Mouse (Mus musculus): ENCODE measurements around the gene Fga.

- TF ChIP-seq EP300 (IDR thresholded peaks at IDR 0.05; ENCODE audit: insufficient read depth, low read depth, low read length) (no peak), CTCF (IDR thresholded peaks at IDR 0.05) (no peak), POLR2A (IDR thresholded peaks at IDR 0.05; ENCODE audit: insufficient read depth, low read depth, low read length) (no peak)
Observed at GRCm38 (mm10) chr3:83033801-83034200, 7.9 kb downstream of the Fga start.

Data from heart, adult 2 months (tissue).